Mouse (Mus musculus) midbrain, embryonic 11.5 days (tissue): Measurements from ENCODE around the gene Ccdc106. TPM values are rescaled to one million over a fixed set of nuclear protein-coding genes. Genes with fewer than 3 reads are reported as not detected.

ENCODE experiments used
- ATAC-seq: fragments of 200-750 bp; cut with Nextera tagmentation; 2 replicates; pipeline ENCODE4 v1.8.0; 2017; ENCODE audit warnings: moderate TSS enrichment, moderate library complexity; ENCODE audit not compliant: low FRiP score
- DNase-seq: peaks from one replicate; pipeline ENCODE4 v3.0.0; 2015; ENCODE audit warnings: low spot score; ENCODE audit errors: missing footprints
- H3K27ac ChIP-seq: fragments of 300-500 bp; sonication (generic); 2 replicates; pipeline ENCODE4 v1.5.1; 2014; ENCODE audit warnings: low read depth, low read length
- H3K27me3 ChIP-seq: fragments of 300-500 bp; sonication (generic); 2 replicates; pipeline ENCODE4 v1.6.1; 2014; ENCODE audit warnings: mild to moderate bottlenecking, low read length, moderate library complexity, mixed read lengths; ENCODE audit not compliant: control insufficient read depth, insufficient read depth
- H3K36me3 ChIP-seq: fragments of 300-500 bp; sonication (generic); 2 replicates; pipeline ENCODE4 v1.6.1; 2014; ENCODE audit warnings: mild to moderate bottlenecking, low read length, moderate library complexity, mixed read lengths; ENCODE audit not compliant: control insufficient read depth, insufficient read depth
- H3K4me1 ChIP-seq: fragments of 300-500 bp; sonication (generic); 2 replicates; pipeline ENCODE4 v1.6.1; 2014; ENCODE audit warnings: low read length; ENCODE audit not compliant: control insufficient read depth, insufficient read depth
- H3K4me2 ChIP-seq: fragments of 300-500 bp; sonication (generic); 2 replicates; pipeline ENCODE4 v1.6.1; 2014; ENCODE audit warnings: mild to moderate bottlenecking, moderate library complexity
- H3K4me3 ChIP-seq: fragments of 300-500 bp; sonication (generic); 2 replicates; pipeline ENCODE4 v1.5.1; 2014; ENCODE audit warnings: low read depth, low read length
- H3K9ac ChIP-seq: fragments of 300-500 bp; sonication (generic); 2 replicates; pipeline ENCODE4 v1.6.1; 2014; ENCODE audit warnings: low read length
- H3K9me3 ChIP-seq: fragments of 300-500 bp; sonication (generic); 2 replicates; pipeline ENCODE4 v1.6.1; 2016; ENCODE audit warnings: low read length; ENCODE audit not compliant: control insufficient read depth
- WGBS: fragments of 180-500 bp; shearing (Covaris S2); extraction: QIAGEN DNeasy Blood & Tissue Kit; methylation state at CpG from one replicate; pipeline ENCODE4 v1.1.7; 2014; 5-methylcytosine and 5-hydroxymethylcytosine counted together
- polyA plus RNA-seq: library from polyadenylated mRNA; unstranded; fragments of >200 nt; fragmentation: Nextera tagmentation; extraction: Ambion mirVana; gene quantifications from 2 replicates; pipeline ENCODE4 v1.2.1, GENCODE M21; 2014

Ccdc106 gene
- polyA plus RNA-seq, 1 experiment from 2014 or later = 5.0 TPM

GRCm38 (mm10) chr7:5080010-5080751 is 59.8 kb downstream of the Ccdc106 start, which contains the start of gene Epn1:
TSS of gene Epn1 (plus strand) at chr7:5080235.
- Histone ChIP-seq H3K4me3 (peak within 1 kb of the TSS; percentile 98), H3K9ac (peak within 1 kb of the TSS; percentile 96), H3K4me2 (peak within 1 kb of the TSS; percentile 60), H3K36me3 (peaks cover 22% of the 10 kb centered on the region), H3K27me3 (no peaks in the 10 kb centered on the region), H3K4me1 (peaks cover 12% of the 10 kb centered on the region), H3K9me3 (no peaks in the 10 kb centered on the region), H3K27ac (peak within 1 kb of the TSS; percentile 71)
- under 1% methylated on average over 76 of the region's 81 CpGs for whole genome bisulfite sequencing
- ATAC-seq (peak; percentile 98), DNase-seq (peak; percentile 99)

GRCm38 (mm10) chr7:5080815-5081214 is 60.5 kb downstream of the Ccdc106 start:
- Histone ChIP-seq H3K9ac (peak overlapping the region; percentile 96), H3K27me3 (no peaks in the 10 kb centered on the region), H3K36me3 (peaks cover 21% of the 10 kb centered on the region), H3K4me1 (peaks cover 12% of the 10 kb centered on the region), H3K27ac (peak overlapping the region; percentile 71; the same call in 1 of the 2 replicates), H3K9me3 (no peaks in the 10 kb centered on the region), H3K4me3 (peak overlapping the region; percentile 98), H3K4me2 (peak overlapping the region; percentile 60)
- WGBS = 21% methylated on average over 6 of the region's 6 CpGs
- DNase-seq (no peak), ATAC-seq (no peak)

DNA sequence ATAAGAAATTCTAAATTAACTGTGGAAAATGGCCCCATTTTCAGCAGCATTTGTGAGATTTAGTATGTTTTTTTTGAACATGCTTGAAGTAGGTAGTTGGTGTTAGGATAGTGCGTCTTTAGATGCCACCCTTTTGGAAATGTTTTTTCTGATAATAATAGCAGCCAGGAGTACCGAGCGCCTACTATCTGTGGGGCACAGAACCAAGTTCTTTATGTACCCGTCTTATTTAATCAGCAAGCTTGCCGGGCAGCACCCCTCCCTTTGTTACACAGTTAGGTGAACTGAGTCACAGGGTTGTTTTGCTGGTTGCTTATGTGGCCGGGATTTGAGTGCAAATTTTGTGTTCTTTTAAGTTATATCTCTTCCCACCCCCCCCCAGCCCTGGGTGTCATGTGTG is 60.9 kb downstream of the Ccdc106 start:
- H3K9ac ChIP-seq = peak overlapping the region; percentile 96
- peaks cover 19% of the 10 kb centered on the region for H3K36me3 ChIP-seq

DNA sequence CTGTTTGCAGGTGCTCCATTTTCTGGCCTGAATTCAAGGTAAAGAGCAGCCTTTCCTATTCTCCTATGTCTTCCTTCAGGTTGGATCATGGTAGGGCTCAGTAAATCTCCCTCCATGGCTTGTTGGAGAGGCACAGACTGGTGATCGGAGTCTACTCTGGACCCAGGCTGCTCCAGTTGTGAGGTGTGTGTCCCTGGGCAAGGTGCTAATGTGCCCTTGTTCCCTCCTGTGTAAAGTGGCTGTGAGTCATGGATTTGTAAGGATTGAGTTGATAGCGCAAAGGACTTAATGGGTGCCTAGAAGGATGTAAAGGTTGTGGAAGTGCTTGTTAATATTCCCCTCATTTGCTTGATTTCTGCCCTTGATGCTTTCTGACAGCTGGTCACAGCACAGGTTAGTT is 61.6 kb downstream of the Ccdc106 start:
- no peak overlapping the region for H3K4me3 ChIP-seq
- no peak for ATAC-seq
- H3K9me3 ChIP-seq = no peaks in the 10 kb centered on the region
- no peak overlapping the region for H3K27ac ChIP-seq
- no peak overlapping the region; the same call in 1 of the 2 replicates for H3K4me2 ChIP-seq
- no peaks in the 10 kb centered on the region for H3K27me3 ChIP-seq
- peaks cover 12% of the 10 kb centered on the region for H3K4me1 ChIP-seq
- WGBS = 96% methylated on average over 2 of the region's 2 CpGs
- H3K9ac ChIP-seq = no peak overlapping the region
- no peak for DNase-seq
- H3K36me3 ChIP-seq = peaks cover 19% of the 10 kb centered on the region

More for the DNA sequence above, 60.9 kb downstream of the Ccdc106 start:
- H3K4me2 ChIP-seq = peak overlapping the region; percentile 60
- no peaks in the 10 kb centered on the region for H3K9me3 ChIP-seq
- H3K4me3 ChIP-seq = peak overlapping the region; percentile 98
- H3K27me3 ChIP-seq = no peaks in the 10 kb centered on the region
- H3K4me1 ChIP-seq = peaks cover 12% of the 10 kb centered on the region
- ATAC-seq = no peak
- no peak overlapping the region for H3K27ac ChIP-seq
- DNase-seq = no peak
- 81% methylated on average over 6 of the region's 6 CpGs for WGBS

- peaks cover 15% of the 10 kb centered on the region for H3K36me3 ChIP-seq
- H3K4me1 ChIP-seq = peaks cover 12% of the 10 kb centered on the region
- no peak overlapping the region for H3K9ac ChIP-seq
- H3K9me3 ChIP-seq = no peaks in the 10 kb centered on the region
- 92% methylated on average over 18 of the region's 18 CpGs for WGBS
- no peak overlapping the region for H3K4me3 ChIP-seq
- H3K27ac ChIP-seq = no peak overlapping the region
- DNase-seq (no peak), ATAC-seq (no peak)
- H3K27me3 ChIP-seq = no peaks in the 10 kb centered on the region
- no peak overlapping the region for H3K4me2 ChIP-seq
Observed at GRCm38 (mm10) chr7:5083325-5084105, 63.2 kb downstream of the Ccdc106 start.

- Histone ChIP-seq H3K4me2 (no peak overlapping the region), H3K9me3 (no peaks in the 10 kb centered on the region), H3K36me3 (peaks cover 13% of the 10 kb centered on the region), H3K27me3 (no peaks in the 10 kb centered on the region), H3K27ac (no peak overlapping the region), H3K4me1 (peaks cover 12% of the 10 kb centered on the region), H3K4me3 (no peak overlapping the region), H3K9ac (no peak overlapping the region)
- DNase-seq (no peak), ATAC-seq (no peak)
- WGBS = 100% methylated on average over 1 of the region's 1 CpGs
Observed at GRCm38 (mm10) chr7:5085512-5085911, 65.2 kb downstream of the Ccdc106 start.

GRCm38 (mm10) chr7:5086921-5087440 is 66.6 kb downstream of the Ccdc106 start:
- no peaks in the 10 kb centered on the region for H3K27me3 ChIP-seq
- H3K27ac ChIP-seq = no peak overlapping the region
- DNase-seq (no peak), ATAC-seq (no peak)
- no peaks in the 10 kb centered on the region for H3K9me3 ChIP-seq
- WGBS = 80% methylated on average over 5 of the region's 5 CpGs
- no peak overlapping the region for H3K9ac ChIP-seq
- peaks cover under 1% of the 10 kb centered on the region for H3K4me1 ChIP-seq
- H3K36me3 ChIP-seq = peaks cover 13% of the 10 kb centered on the region
- no peak overlapping the region for H3K4me3 ChIP-seq
- H3K4me2 ChIP-seq = no peak overlapping the region

DNA sequence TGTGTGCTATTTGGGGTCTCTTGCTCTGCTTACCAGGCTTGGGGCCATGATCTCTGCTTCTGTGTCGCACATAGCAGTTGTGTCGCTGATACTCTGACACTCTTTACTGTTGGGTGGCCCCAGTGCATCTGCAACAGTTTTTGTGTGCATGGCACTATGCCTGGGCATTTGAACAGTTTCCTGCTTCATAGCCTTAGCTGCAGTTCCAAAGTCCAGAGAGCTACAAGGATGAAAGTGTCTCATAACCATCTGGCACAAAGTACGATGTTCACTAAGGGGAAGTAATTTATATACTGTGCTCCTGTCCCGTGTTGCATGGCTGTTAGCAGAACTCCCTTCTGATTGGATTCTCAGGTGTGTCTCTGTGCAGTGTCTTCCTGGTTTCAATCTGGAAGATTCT is 67.5 kb downstream of the Ccdc106 start:
- DNase-seq (no peak), ATAC-seq (no peak)
- Histone ChIP-seq H3K4me1 (no peaks in the 10 kb centered on the region), H3K27ac (no peak overlapping the region), H3K36me3 (peaks cover 19% of the 10 kb centered on the region), H3K9ac (no peak overlapping the region), H3K9me3 (no peaks in the 10 kb centered on the region), H3K4me2 (no peak overlapping the region), H3K4me3 (no peak overlapping the region), H3K27me3 (no peaks in the 10 kb centered on the region)
- 92% methylated on average over 4 of the region's 4 CpGs for WGBS

GRCm38 (mm10) chr7:5089853-5090252 is 69.5 kb downstream of the Ccdc106 start:
- H3K27ac ChIP-seq = no peak overlapping the region
- no peaks in the 10 kb centered on the region for H3K4me1 ChIP-seq
- 95% methylated on average over 15 of the region's 15 CpGs for WGBS
- no peaks in the 10 kb centered on the region for H3K27me3 ChIP-seq
- no peak overlapping the region for H3K4me2 ChIP-seq
- no peaks in the 10 kb centered on the region for H3K9me3 ChIP-seq
- H3K4me3 ChIP-seq = no peak overlapping the region
- peaks cover 25% of the 10 kb centered on the region for H3K36me3 ChIP-seq
- H3K9ac ChIP-seq = no peak overlapping the region
- no peak for ATAC-seq
- DNase-seq = no peak
